Mouse (Mus musculus) ES-Bruce4 (cell line): ENCODE data around the gene Fndc3a.

ENCODE experiments used
- EP300 ChIP-seq: IDR thresholded peaks from 2 replicates; pipeline ENCODE4 v1.6.1; 2011; ENCODE audit warnings: low read depth, low read length; ENCODE audit not compliant: insufficient read depth
- POLR2A ChIP-seq: IDR thresholded peaks from one replicate; pipeline ENCODE4 v1.8.1; 2011; ENCODE audit warnings: low read length; ENCODE audit not compliant: insufficient read depth

DNA sequence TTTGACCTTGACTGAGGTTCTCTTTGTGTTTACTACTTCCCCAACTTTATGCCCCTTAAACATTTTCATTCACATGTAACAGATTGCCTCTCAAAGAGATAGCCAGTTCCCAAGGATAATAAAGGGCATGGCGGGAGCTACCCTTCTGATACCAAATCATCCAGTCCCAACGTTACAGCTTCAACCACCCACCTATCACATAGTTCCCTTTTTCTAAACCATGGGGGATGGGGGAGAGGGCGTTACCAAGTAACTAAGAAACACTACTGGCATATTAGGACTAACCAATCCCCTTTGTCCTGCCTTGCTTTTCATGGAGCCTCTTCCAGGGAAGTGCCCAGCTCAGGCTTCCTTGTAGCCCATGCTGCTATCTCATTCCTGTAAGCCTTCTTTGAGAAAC lies 32.6 kb downstream of the Fndc3a start:
- TF ChIP-seq EP300 (no peak), POLR2A (no peak)
